8 mouse cellular contexts compared by ENCODE assay signal in genomic region chr3:115815571-115816156, GRCm38 (mm10).
DNase-seq lines count a peak whose midpoint lies in the region; ATAC-seq and TF ChIP-seq lines count a peak whose summit lies in the region.

No protein-coding gene starts in this region.

- ATAC-seq in kidney, embryonic 15.5 days (replicated peaks; ENCODE audit: low FRiP score) = no peak

- no peak overlapping the region for H3K4me2 ChIP-seq in kidney, embryonic 15.5 days

- no peak for TF ChIP-seq CTCF in thymus, adult 2 months (IDR thresholded peaks at IDR 0.05; ENCODE audit: borderline replicate concordance, control insufficient read depth, extremely low read depth, insufficient read depth, low read length, poor library complexity)

- peak; percentile 37 to 68 for DNase-seq in adrenal gland, adult (ENCODE audit: inconsistent age in 2 of 2, low spot score in 1 of 2)
- DNase-seq in adrenal gland, postnatal 4 days (ENCODE audit: low spot score in 2 of 2) = no peak
- peak; percentile 98 for DNase-seq in heart, adult 11 months
- DNase-seq in lung, postnatal 10 days = peak; percentile 77
- peak; percentile 58 for DNase-seq in thymus, adult 2 months
- no peak for DNase-seq in urinary bladder, postnatal 10 days (ENCODE audit: low spot score)
- no peak for DNase-seq in right cerebral cortex, postnatal 25 days

- H3K27me3 ChIP-seq in kidney, embryonic 15.5 days = no peaks in the 10 kb centered on the region
- H3K27me3 ChIP-seq in thymus, adult 2 months (ENCODE audit: control insufficient read depth, insufficient read depth, low read length) = no peaks in the 10 kb centered on the region

- no peak overlapping the region for H3K9ac ChIP-seq in kidney, embryonic 15.5 days

- peaks cover 15% of the 10 kb centered on the region for H3K4me1 ChIP-seq in kidney, embryonic 15.5 days
- peaks cover 36% of the 10 kb centered on the region for H3K4me1 ChIP-seq in thymus, adult 2 months (replicated peaks; ENCODE audit: control insufficient read depth, insufficient read depth, low read length)

- peak overlapping the region; percentile 81 for H3K27ac ChIP-seq in kidney, embryonic 15.5 days
- H3K27ac ChIP-seq in thymus, adult 2 months (ENCODE audit: control insufficient read depth, insufficient read depth, low read length) = peak overlapping the region; percentile 96

- no peaks in the 10 kb centered on the region for H3K9me3 ChIP-seq in kidney, embryonic 15.5 days (replicated peaks)

- H3K36me3 ChIP-seq in kidney, embryonic 15.5 days = no peaks in the 10 kb centered on the region
- no peaks in the 10 kb centered on the region for H3K36me3 ChIP-seq in thymus, adult 2 months (ENCODE audit: control insufficient read depth, insufficient read depth, low read length)

- TF ChIP-seq POLR2A in thymus, adult 2 months (IDR thresholded peaks at IDR 0.05; ENCODE audit: control insufficient read depth, extremely low read depth, insufficient read depth, low read length, poor library complexity) = no peak

- 44% methylated on average over 12 of the region's 12 CpGs for WGBS in kidney, embryonic 15.5 days
- WGBS in thymus, adult 2 months = 1% methylated on average over 12 of the region's 12 CpGs

- H3K4me3 ChIP-seq in kidney, embryonic 15.5 days (replicated peaks) = no peak overlapping the region
- H3K4me3 ChIP-seq in thymus, adult 2 months (ENCODE audit: control insufficient read depth, insufficient read depth, low read length) = no peak overlapping the region

Comparison
In these comparisons a context has a peak if more than half of its experiments do, and no peak if none do; other contexts are left out.
1. DNase-seq: peak in adrenal gland, adult (2 of 2), heart, adult 11 months (single experiment), lung, postnatal 10 days (single experiment) and thymus, adult 2 months (single experiment); none in adrenal gland, postnatal 4 days (0 of 2), urinary bladder, postnatal 10 days (single experiment) and right cerebral cortex, postnatal 25 days (single experiment).